Mouse (Mus musculus): ENCODE data around the gene Gpd1. TPM values are rescaled to one million over a fixed set of nuclear protein-coding genes. Genes with fewer than 3 reads are reported as not detected.
A peak's percentile ranks its signal among the peaks of the same experiment; 100 is the strongest.
"Not testable (repeated sequence)": the region's sequence is repeated elsewhere in the genome, so short reads cannot be mapped to it uniquely, and the experiment has no call there.

The Gpd1 gene
- total RNA-seq, 2 experiments from 2014 or later, result 2.1 to 8.2 TPM

GRCm38 (mm10) chr15:99716814-99717213, 501 bp upstream of the Gpd1 start:
- no peak for ATAC-seq (replicated peaks; ENCODE audit: low FRiP score, poor library complexity, severe bottlenecking)

- ATAC-seq (replicated peaks; ENCODE audit: low FRiP score, poor library complexity, severe bottlenecking), result no peak
Measured at GRCm38 (mm10) chr15:99718461-99719021, 1.2 kb downstream of the Gpd1 start.

- no peak for ATAC-seq (replicated peaks; ENCODE audit: low FRiP score, poor library complexity, severe bottlenecking)
Measured at GRCm38 (mm10) chr15:99719865-99720264, 2.5 kb downstream of the Gpd1 start.

GRCm38 (mm10) chr15:99721921-99722743, 4.8 kb downstream of the Gpd1 start:
- ATAC-seq (replicated peaks; ENCODE audit: low FRiP score, poor library complexity, severe bottlenecking), result no peak

- no peak for ATAC-seq (replicated peaks; ENCODE audit: low FRiP score, poor library complexity, severe bottlenecking)
Measured at GRCm38 (mm10) chr15:99723120-99723514, 5.8 kb downstream of the Gpd1 start.

GRCm38 (mm10) chr15:99723515-99724291, 6.4 kb downstream of the Gpd1 start:
- no peak for ATAC-seq (replicated peaks; ENCODE audit: low FRiP score, poor library complexity, severe bottlenecking)

- no peak for ATAC-seq (replicated peaks; ENCODE audit: low FRiP score, poor library complexity, severe bottlenecking)
Measured at GRCm38 (mm10) chr15:99724292-99725021, 7.1 kb downstream of the Gpd1 start.

GRCm38 (mm10) chr15:99725341-99726155, 8.2 kb downstream of the Gpd1 start, which contains the start of gene Cox14:
Gene Cox14, plus strand, starts transcription at chr15:99725618.
- peak; percentile 85 for ATAC-seq (replicated peaks; ENCODE audit: low FRiP score, poor library complexity, severe bottlenecking)

- ATAC-seq (replicated peaks; ENCODE audit: low FRiP score, poor library complexity, severe bottlenecking), result no peak
Measured at GRCm38 (mm10) chr15:99726549-99726948, 9.2 kb downstream of the Gpd1 start.

GRCm38 (mm10) chr15:99727039-99727438, 9.7 kb downstream of the Gpd1 start:
- ATAC-seq (replicated peaks; ENCODE audit: low FRiP score, poor library complexity, severe bottlenecking), result not testable (repeated sequence)

GRCm38 (mm10) chr15:99727525-99727924, 10.2 kb downstream of the Gpd1 start:
- ATAC-seq (replicated peaks; ENCODE audit: low FRiP score, poor library complexity, severe bottlenecking), result no peak

GRCm38 (mm10) chr15:99728211-99728610, 10.9 kb downstream of the Gpd1 start:
- ATAC-seq (replicated peaks; ENCODE audit: low FRiP score, poor library complexity, severe bottlenecking), result no peak

GRCm38 (mm10) chr15:99729056-99729783, 11.9 kb downstream of the Gpd1 start:
- no peak for ATAC-seq (replicated peaks; ENCODE audit: low FRiP score, poor library complexity, severe bottlenecking)

- no peak for ATAC-seq (replicated peaks; ENCODE audit: low FRiP score, poor library complexity, severe bottlenecking)
Measured at GRCm38 (mm10) chr15:99731167-99731566, 13.9 kb downstream of the Gpd1 start.

- no peak for ATAC-seq (replicated peaks; ENCODE audit: low FRiP score, poor library complexity, severe bottlenecking)
Measured at GRCm38 (mm10) chr15:99731678-99732077, 14.4 kb downstream of the Gpd1 start.

GRCm38 (mm10) chr15:99733186-99733585, 15.9 kb downstream of the Gpd1 start:
- no peak for ATAC-seq (replicated peaks; ENCODE audit: low FRiP score, poor library complexity, severe bottlenecking)

GRCm38 (mm10) chr15:99735631-99736030, 18.3 kb downstream of the Gpd1 start:
- no peak for ATAC-seq (replicated peaks; ENCODE audit: low FRiP score, poor library complexity, severe bottlenecking)

- ATAC-seq (replicated peaks; ENCODE audit: low FRiP score, poor library complexity, severe bottlenecking), result no peak
Measured at GRCm38 (mm10) chr15:99736675-99737074, 19.4 kb downstream of the Gpd1 start.

All from erythroid progenitor cell, adult 5-6 weeks (primary cell).